Mouse (Mus musculus) liver, embryonic 14.5 days (tissue): ENCODE results near the gene Zfp493. TPM values are rescaled to one million over a fixed set of nuclear protein-coding genes. Genes with fewer than 3 reads are reported as not detected.
"Not testable (repeated sequence)": the region's sequence is repeated elsewhere in the genome, so short reads cannot be mapped to it uniquely, and the experiment has no call there.

Source experiments
- ATAC-seq: fragments of 200-750 bp; cut with Nextera tagmentation; 2 replicates; pipeline ENCODE4 v1.8.0; 2017; ENCODE audit warnings: moderate number of reproducible peaks, mild to moderate bottlenecking, moderate library complexity; ENCODE audit not compliant: insufficient read depth
- DNase-seq, 3 experiments: peaks; one replicate each; pipeline ENCODE4 v3.0.0-alpha.2; 2012 to 2013; ENCODE audit warnings: low read depth in 3 of 3, low spot score in 3 of 3
- H3K27ac ChIP-seq: fragments of 300-500 bp; sonication (generic); 2 replicates; pipeline ENCODE4 v1.5.1; 2014; ENCODE audit warnings: moderate library complexity, mild to moderate bottlenecking, control low read depth, inconsistent platforms
- H3K27me3 ChIP-seq: fragments of 300-500 bp; sonication (generic); 2 replicates; pipeline ENCODE4 v1.6.1; 2014; ENCODE audit warnings: mild to moderate bottlenecking, low read length, moderate library complexity; ENCODE audit not compliant: control insufficient read depth, insufficient read depth
- H3K36me3 ChIP-seq: fragments of 300-500 bp; sonication (generic); replicated peaks from 2 replicates; pipeline ENCODE4 v1.6.1; 2014; ENCODE audit warnings: low read depth; ENCODE audit not compliant: control insufficient read depth, insufficient read depth
- H3K4me1 ChIP-seq, 2 experiments: fragments of 200-500 bp in 1 of 2; fragments of 300-500 bp in 1 of 2; sonication (generic) in 1 of 2; replicated peaks; 2 replicates each; pipeline ENCODE4 v1.6.1; 2012 to 2014; ENCODE audit warnings: antibody characterized with exemption in 1 of 2, inconsistent platforms in 1 of 2, low read length in 1 of 2; ENCODE audit not compliant: control insufficient read depth in 2 of 2, insufficient read depth in 2 of 2
- H3K4me2 ChIP-seq: fragments of 300-500 bp; sonication (generic); 2 replicates; pipeline ENCODE4 v1.6.1; 2014; ENCODE audit warnings: low read depth, mild to moderate bottlenecking, control low read depth, moderate library complexity
- H3K4me3 ChIP-seq, 2 experiments: fragments of 200-500 bp in 1 of 2; fragments of 300-500 bp in 1 of 2; sonication (generic) in 1 of 2; 2 replicates each; pipeline ENCODE4 v1.5.1; 2012 to 2014; ENCODE audit warnings: low read depth in 2 of 2, low read length in 2 of 2, mild to moderate bottlenecking in 2 of 2, control low read depth in 1 of 2, inconsistent platforms in 1 of 2, moderate library complexity in 1 of 2; ENCODE audit not compliant: insufficient read depth in 1 of 2
- H3K9ac ChIP-seq: fragments of 300-500 bp; sonication (generic); replicated peaks from 2 replicates; pipeline ENCODE4 v1.6.1; 2014; ENCODE audit warnings: mild to moderate bottlenecking, control low read depth, moderate library complexity
- H3K9me3 ChIP-seq: fragments of 300-500 bp; sonication (generic); 2 replicates; pipeline ENCODE4 v1.6.1; 2016; ENCODE audit warnings: low read length, mixed read lengths; ENCODE audit not compliant: control insufficient read depth
- CTCF ChIP-seq: IDR thresholded peaks from 2 replicates; pipeline ENCODE4 v1.5.1; 2016; ENCODE audit warnings: antibody characterized with exemption, low read depth, control low read depth
- EP300 ChIP-seq: IDR thresholded peaks from 2 replicates; pipeline ENCODE4 v1.6.1; 2016; ENCODE audit warnings: antibody characterized with exemption, low read depth
- WGBS: fragments of 180-500 bp; shearing (Covaris S2); extraction: QIAGEN DNeasy Blood & Tissue Kit; methylation state at CpG from one replicate; pipeline ENCODE4 v1.1.7; 2014; ENCODE audit not compliant: insufficient replicate concordance; 5-methylcytosine and 5-hydroxymethylcytosine counted together
- polyA plus RNA-seq, 2 experiments: library from polyadenylated mRNA; depleted of rRNA in 1 of 2; stranded (reverse) in 1 of 2; unstranded in 1 of 2; fragments of >200 nt; fragmentation: Nextera tagmentation in 1 of 2; extraction: Ambion mirVana in 1 of 2; gene quantifications; 2 replicates each; pipeline versions ENCODE4 v1.2.1 to v1.2.3; 2012 to 2014

Gene Zfp493
- polyA plus RNA-seq, 2 experiments = 0.76 to 0.79 TPM

DNA sequence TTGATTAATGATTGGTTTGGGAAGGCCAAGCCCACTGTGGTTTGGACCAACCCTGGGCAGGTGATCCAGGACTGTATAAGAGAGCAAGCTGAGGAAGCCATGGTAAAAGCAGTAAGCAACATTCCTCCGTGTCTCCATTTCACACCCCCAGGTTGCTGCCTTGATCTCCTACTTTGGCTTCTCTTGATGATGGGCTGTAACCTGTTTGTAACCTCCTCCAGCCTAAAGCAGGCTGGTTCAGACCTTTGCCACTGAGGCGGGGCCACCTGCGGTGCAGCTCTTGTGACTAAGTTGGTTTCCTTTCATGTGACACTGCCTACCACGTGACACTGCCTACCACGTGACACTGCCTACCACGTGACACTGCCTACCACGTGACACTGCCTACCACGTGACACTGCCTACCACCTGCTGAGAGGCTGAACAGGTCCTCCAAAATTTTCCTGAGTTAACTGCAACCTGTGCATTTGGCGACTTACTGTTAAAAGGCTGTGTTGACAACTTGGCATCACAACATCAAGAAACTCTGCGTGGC is 12.5 kb downstream of the Zfp493 start:
- Histone ChIP-seq H3K27me3 (no peaks in the 10 kb centered on the region), H3K9ac (no peak overlapping the region), H3K36me3 (no peaks in the 10 kb centered on the region), H3K27ac (no peak overlapping the region), H3K4me2 (no peak overlapping the region), H3K4me3 (no peak overlapping the region), H3K4me1 (no peaks in the 10 kb centered on the region), H3K9me3 (no peaks in the 10 kb centered on the region)
- WGBS = 70% methylated on average over 10 of the region's 10 CpGs
- DNase-seq (no peak), ATAC-seq (no peak)
- TF ChIP-seq EP300 = no peak
- TF ChIP-seq CTCF = no peak

DNA sequence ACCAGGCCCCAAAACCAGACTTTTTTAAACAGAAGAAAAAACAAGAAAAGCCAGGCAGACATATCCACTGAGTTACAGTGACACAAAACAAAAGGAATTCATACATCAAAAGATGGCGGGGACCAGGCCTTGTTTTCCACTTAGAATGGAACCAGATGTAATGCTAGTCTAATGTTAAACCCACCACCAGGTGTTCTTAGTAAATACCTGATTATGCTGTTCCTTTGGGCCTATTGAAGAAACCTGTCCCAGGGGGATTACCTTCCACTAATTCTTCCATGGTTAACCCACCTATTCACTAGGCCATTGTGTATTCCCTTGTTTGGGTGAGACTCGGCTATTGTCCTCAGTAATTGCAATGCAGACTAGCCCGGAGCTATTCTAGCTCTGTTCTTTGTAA is 19.1 kb downstream of the Zfp493 start:
- 78% methylated on average over 3 of the region's 3 CpGs for whole genome bisulfite sequencing
- Histone ChIP-seq H3K27me3 (no peaks in the 10 kb centered on the region), H3K9me3 (no peaks in the 10 kb centered on the region), H3K4me1 (no peaks in the 10 kb centered on the region), H3K9ac (no peak overlapping the region), H3K36me3 (no peaks in the 10 kb centered on the region), H3K4me2 (no peak overlapping the region), H3K27ac (no peak overlapping the region), H3K4me3 (no peak overlapping the region)
- DNase-seq (no peak), ATAC-seq (no peak)
- TF ChIP-seq CTCF (no peak), EP300 (no peak)

DNA sequence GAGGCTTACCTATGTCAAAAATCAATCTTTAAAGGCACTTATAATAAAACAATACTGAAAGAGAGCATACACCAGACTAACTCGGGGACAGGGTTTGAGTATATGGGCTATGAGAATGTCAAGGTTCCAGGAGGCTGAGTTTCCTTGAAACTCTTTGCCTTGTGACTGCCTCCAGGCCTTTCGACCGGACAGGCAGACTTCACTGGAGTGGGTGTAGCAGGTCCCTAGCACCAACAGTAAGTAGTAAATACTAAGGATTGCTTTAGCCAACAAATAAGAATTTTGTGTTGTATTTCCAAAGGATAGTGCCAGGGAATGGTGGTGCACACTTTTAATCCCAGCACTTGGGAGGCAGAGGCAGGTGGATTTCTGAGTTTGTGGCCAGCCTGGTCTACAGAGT is 19.7 kb downstream of the Zfp493 start:
- WGBS = 57% methylated on average over 3 of the region's 3 CpGs

DNA sequence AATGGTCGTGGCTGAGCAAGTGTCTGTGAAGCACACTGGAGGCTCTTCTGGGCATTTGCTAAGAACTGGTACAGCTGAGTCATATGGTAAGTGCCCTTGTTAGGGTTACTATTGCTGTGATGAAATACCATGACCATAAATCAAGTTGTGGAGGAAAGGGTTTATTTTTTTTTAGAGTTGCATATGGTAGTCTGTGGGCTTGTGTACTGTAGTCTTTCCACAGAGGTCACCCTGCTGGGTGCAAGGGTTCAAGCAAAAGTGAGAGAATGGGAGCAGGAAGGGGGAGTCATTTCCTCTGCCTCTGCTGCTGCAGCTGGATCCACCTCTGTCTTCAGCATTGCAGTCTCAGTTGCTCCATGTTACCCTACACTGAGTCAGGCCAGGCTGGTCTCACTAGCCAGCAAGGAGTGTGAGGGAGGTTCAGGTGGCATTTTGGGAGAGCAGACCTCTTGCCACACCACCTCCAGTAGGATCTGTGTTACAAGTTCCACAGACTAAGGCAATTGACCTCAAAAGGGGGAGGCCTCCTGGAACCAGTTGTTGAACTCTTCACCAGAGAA is 32.2 kb downstream of the Zfp493 start:
- Histone ChIP-seq H3K4me2 (no peak overlapping the region), H3K36me3 (no peaks in the 10 kb centered on the region), H3K27ac (no peak overlapping the region), H3K4me3 (no peak overlapping the region), H3K9ac (no peak overlapping the region), H3K27me3 (no peaks in the 10 kb centered on the region), H3K9me3 (no peaks in the 10 kb centered on the region), H3K4me1 (no peaks in the 10 kb centered on the region; a peak in 1 of 4 replicates)
- ATAC-seq (no peak), DNase-seq (no peak)
- WGBS = 35% methylated on average over 1 of the region's 1 CpGs
- TF ChIP-seq EP300 (no peak), CTCF (no peak)

More for the DNA sequence above, 19.7 kb downstream of the Zfp493 start:
- not testable (repeated sequence) for DNase-seq, H3K4me1 ChIP-seq, H3K9me3 ChIP-seq, H3K9ac ChIP-seq, H3K4me3 ChIP-seq, H3K4me2 ChIP-seq, ATAC-seq, H3K27ac ChIP-seq, H3K36me3 ChIP-seq, H3K27me3 ChIP-seq

DNA sequence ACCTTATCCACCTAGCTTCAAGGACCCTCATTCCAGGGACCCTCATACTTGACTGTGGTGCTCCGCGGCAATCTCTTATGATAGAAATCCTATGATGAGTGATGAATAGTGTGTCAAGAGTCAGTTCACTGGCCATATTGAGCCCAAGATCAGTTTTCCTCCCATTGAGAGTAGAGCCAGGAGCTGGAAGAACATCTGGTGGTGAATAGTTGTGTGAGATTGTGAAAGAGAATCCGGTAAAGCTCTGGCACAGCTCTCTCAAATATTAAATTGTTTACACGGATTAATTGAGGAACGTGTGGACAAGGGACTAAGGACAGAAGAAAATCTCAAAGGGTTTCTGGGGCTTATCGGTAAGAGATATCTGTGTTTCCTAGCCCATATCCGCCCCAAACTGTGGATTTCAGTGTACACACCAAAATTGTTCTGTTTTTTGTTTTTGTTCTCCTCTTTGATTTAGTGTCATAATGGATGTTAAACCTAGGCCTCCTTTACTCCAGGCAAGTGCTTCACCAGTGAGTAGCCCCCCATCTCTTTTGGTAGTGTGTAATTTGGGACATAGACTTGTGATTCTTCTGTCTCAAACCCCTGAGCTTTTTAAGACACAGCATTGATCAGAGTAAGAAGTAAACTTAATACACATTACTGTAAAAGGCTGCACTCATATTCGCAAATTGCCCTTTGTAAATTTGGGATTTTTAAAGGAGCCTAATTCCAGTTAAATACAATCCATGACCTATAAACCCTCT is 33.6 kb downstream of the Zfp493 start:
- DNase-seq (no peak), ATAC-seq (no peak)
- no peak overlapping the region for H3K27ac ChIP-seq
- 64% methylated on average over 8 of the region's 8 CpGs for WGBS
- peak overlapping the region; percentile 74 to 90; a peak in 3 of 4 replicates for H3K4me3 ChIP-seq
- H3K9ac ChIP-seq = peak overlapping the region; percentile 66
- no peaks in the 10 kb centered on the region; a peak in 1 of 4 replicates for H3K4me1 ChIP-seq
- H3K27me3 ChIP-seq = no peaks in the 10 kb centered on the region
- H3K9me3 ChIP-seq = no peaks in the 10 kb centered on the region
- no peaks in the 10 kb centered on the region for H3K36me3 ChIP-seq
- peak overlapping the region; percentile 75 for H3K4me2 ChIP-seq
- TF ChIP-seq CTCF = no peak
- TF ChIP-seq EP300 = no peak
